In the genomic region with DNA sequence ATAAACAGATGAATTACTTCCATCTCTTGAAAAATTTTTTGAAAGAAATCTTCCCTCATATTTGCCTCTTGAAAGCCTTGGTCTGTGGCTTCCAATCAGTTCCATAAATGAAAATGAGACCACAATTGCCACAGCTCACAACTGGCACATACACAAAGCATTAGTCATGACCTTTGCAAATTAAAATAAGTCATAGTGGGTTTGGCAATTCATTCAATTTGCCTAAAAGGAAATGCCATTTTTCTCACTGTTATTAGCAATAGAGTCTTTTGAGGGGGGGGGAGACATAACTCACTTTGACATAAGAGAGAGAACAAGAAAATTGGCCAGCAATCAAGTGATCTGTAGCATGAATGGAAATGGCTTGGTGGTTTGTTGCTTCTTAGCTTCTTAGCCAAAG, we compare ENCODE assay signal across 22 mouse cellular contexts.
DNase-seq lines count a peak whose midpoint lies in the region; TF ChIP-seq lines count a peak whose summit lies in the region.
"Had no signal": no experiment of that assay in that cellular context is flagged by ENCODE, and none has a peak within 500 bp of the region (broad histone marks: within the 10 kb centered on the region; RNA-seq: fewer than 3 reads in every experiment).

No protein-coding gene starts in this region.

- no peak overlapping the region for H3ac ChIP-seq in C2C12 (ENCODE audit: control insufficient read depth, insufficient read length, low read depth)

- H3K4me3 ChIP-seq in C2C12 (ENCODE audit: insufficient read depth, poor library complexity, severe bottlenecking): no peak overlapping the region
- H3K4me3 ChIP-seq in midbrain, embryonic 10.5 days: no peak overlapping the region
- H3K4me3 ChIP-seq: embryonic facial prominence, embryonic 13.5 days; forebrain, embryonic 10.5 days; forebrain, embryonic 12.5 days had no signal

- H3K79me2 ChIP-seq in C2C12 (ENCODE audit: control insufficient read depth, insufficient read depth): no peaks in the 10 kb centered on the region

- H3K4me1 ChIP-seq in midbrain, embryonic 10.5 days: peaks cover 6% of the 10 kb centered on the region
- H3K4me1 ChIP-seq: embryonic facial prominence, embryonic 13.5 days; forebrain, embryonic 10.5 days; forebrain, embryonic 12.5 days had no signal

- no peaks in the 10 kb centered on the region for H3K79me3 ChIP-seq in C2C12 (ENCODE audit: low read depth)

- no peak overlapping the region for H3K27ac ChIP-seq in midbrain, embryonic 10.5 days (replicated peaks)
- H3K27ac ChIP-seq: embryonic facial prominence, embryonic 13.5 days; forebrain, embryonic 10.5 days; forebrain, embryonic 12.5 days had no signal

- peak; percentile 5 for DNase-seq in 3134 (ENCODE audit: extremely low read depth, insufficient read length, low spot score)
- peak; percentile 9 for DNase-seq in 3T3-L1 (ENCODE audit: low read depth, low spot score)
- peak; percentile 91 for DNase-seq in Muller cell, postnatal 12 days (ENCODE audit: inconsistent ontology term)
- DNase-seq in kidney, adult 18-20 months: no peak
- DNase-seq in embryo, embryonic 10.5 days (ENCODE audit: low spot score): no peak
- DNase-seq in midbrain, embryonic 10.5 days (ENCODE audit: low spot score): no peak
- no peak for DNase-seq in thymus, postnatal 4 days
- DNase-seq: adrenal gland, adult 2 months; adrenal gland, postnatal 10 days; adrenal gland, postnatal 25 days; B cell, adult 2 months; cerebellum, adult 11 months; cerebellum, adult 18-20 months; cerebellum, adult 8-10 months; cerebellum, adult 9-11 months; cerebellum, postnatal 14 days; cerebellum, postnatal 36 days had no signal

- no peaks in the 10 kb centered on the region for H3K27me3 ChIP-seq in C2C12 (ENCODE audit: control insufficient read depth, insufficient read depth, insufficient read length)
- H3K27me3 ChIP-seq in midbrain, embryonic 10.5 days (ENCODE audit: low read depth, poor library complexity, severe bottlenecking): no peaks in the 10 kb centered on the region
- H3K27me3 ChIP-seq: embryonic facial prominence, embryonic 13.5 days; forebrain, embryonic 12.5 days had no signal

- no peaks in the 10 kb centered on the region for H3K36me3 ChIP-seq in C2C12 (ENCODE audit: control insufficient read depth, insufficient read depth)
- no peaks in the 10 kb centered on the region for H3K36me3 ChIP-seq in midbrain, embryonic 10.5 days
- H3K36me3 ChIP-seq: embryonic facial prominence, embryonic 13.5 days; forebrain, embryonic 10.5 days; forebrain, embryonic 12.5 days; G1E had no signal

- H3K9me3 ChIP-seq in midbrain, embryonic 10.5 days (replicated peaks): no peaks in the 10 kb centered on the region
- H3K9me3 ChIP-seq: embryonic facial prominence, embryonic 13.5 days; forebrain, embryonic 10.5 days; forebrain, embryonic 12.5 days; G1E had no signal

- TF ChIP-seq CTCF in C2C12 (IDR thresholded peaks at IDR 0.05; ENCODE audit: control insufficient read depth, insufficient read depth, insufficient read length): no peak

TF ChIP-seq in C2C12, 6 proteins besides CTCF, POLR2A, EP300 and RAD21:
- TF ChIP-seq MYOD1 (IDR thresholded peaks at IDR 0.05; ENCODE audit: control insufficient read depth, insufficient read length, low read depth): peak; percentile 24
- TF ChIP-seq MYOG (IDR thresholded peaks at IDR 0.05; ENCODE audit: control insufficient read depth, extremely low read depth, insufficient read length): no peak

Comparison
In these comparisons a context has a peak if more than half of its experiments do, and no peak if none do; other contexts are left out.
1. DNase-seq: peak in 3134 (single experiment), 3T3-L1 (single experiment) and Muller cell, postnatal 12 days (single experiment); none in kidney, adult 18-20 months (single experiment), embryo, embryonic 10.5 days (single experiment), midbrain, embryonic 10.5 days (single experiment) and thymus, postnatal 4 days (single experiment).